Mouse (Mus musculus): ENCODE results near the gene Dbi. TPM values are rescaled to one million over a fixed set of nuclear protein-coding genes. Genes with fewer than 3 reads are reported as not detected.
A peak's percentile ranks its signal among the peaks of the same experiment; 100 is the strongest.

Dbi gene
- polyA plus RNA-seq, 1 experiment: 698 TPM

- no peaks in the 10 kb centered on the region for H3K27me3 ChIP-seq (ENCODE audit: control insufficient read depth, insufficient read depth, insufficient read length)
- no peak overlapping the region for H3K4me2 ChIP-seq (ENCODE audit: low read depth)
- H3K4me3 ChIP-seq: no peak overlapping the region
- no peaks in the 10 kb centered on the region for H3K36me3 ChIP-seq (ENCODE audit: control insufficient read depth, insufficient read depth)
- H3ac ChIP-seq (ENCODE audit: control insufficient read depth, insufficient read length): no peak overlapping the region
- TF ChIP-seq MYOG (IDR thresholded peaks at IDR 0.05; ENCODE audit: control insufficient read depth in 1 of 3, insufficient read depth in 1 of 3, insufficient read length in 2 of 3, low read depth in 2 of 3) (no peak), TCF3 (IDR thresholded peaks at IDR 0.05; ENCODE audit: insufficient read length, low read depth) (no peak), CEBPB (IDR thresholded peaks at IDR 0.05; ENCODE audit: insufficient read depth, poor library complexity, severe bottlenecking) (no peak), POLR2A (IDR thresholded peaks at IDR 0.05; ENCODE audit: insufficient read length, low read depth) (no peak), POLR2AphosphoS2 (IDR thresholded peaks at IDR 0.05; ENCODE audit: insufficient read length, low read depth) (no peak), TCF12 (IDR thresholded peaks at IDR 0.05; ENCODE audit: insufficient read depth, poor library complexity, severe bottlenecking) (no peak), REST (IDR thresholded peaks at IDR 0.05; ENCODE audit: insufficient read depth, insufficient read length) (no peak), SRF (IDR thresholded peaks at IDR 0.05; ENCODE audit: control insufficient read depth, insufficient read length, low read depth) (no peak), USF1 (IDR thresholded peaks at IDR 0.05; ENCODE audit: low read depth) (no peak), MYOD1 (IDR thresholded peaks at IDR 0.05; ENCODE audit: control insufficient read depth in 1 of 3, insufficient read length in 2 of 3, low read depth in 2 of 3) (no peak), MAX (IDR thresholded peaks at IDR 0.05; ENCODE audit: low read depth) (no peak), E2F4 (IDR thresholded peaks at IDR 0.05; ENCODE audit: insufficient read depth) (no peak)
- no peaks in the 10 kb centered on the region for H3K79me2 ChIP-seq (ENCODE audit: control insufficient read depth, insufficient read depth)
Observed at GRCm38 (mm10) chr1:120162616-120163015, 41.7 kb upstream of the Dbi start.

- no peaks in the 10 kb centered on the region for H3K79me2 ChIP-seq (ENCODE audit: control insufficient read depth, insufficient read depth)
- H3K4me3 ChIP-seq: no peak overlapping the region
- H3ac ChIP-seq (ENCODE audit: control insufficient read depth, insufficient read length): no peak overlapping the region
- H3K36me3 ChIP-seq (ENCODE audit: control insufficient read depth, insufficient read depth): no peaks in the 10 kb centered on the region
- TF ChIP-seq E2F4 (IDR thresholded peaks at IDR 0.05; ENCODE audit: insufficient read depth): no peak
- TF ChIP-seq POLR2A (IDR thresholded peaks at IDR 0.05; ENCODE audit: insufficient read length, low read depth): no peak
- TF ChIP-seq TCF3 (IDR thresholded peaks at IDR 0.05; ENCODE audit: insufficient read length, low read depth): no peak
- H3K4me2 ChIP-seq (ENCODE audit: low read depth): no peak overlapping the region
- H3K27me3 ChIP-seq (ENCODE audit: control insufficient read depth, insufficient read depth, insufficient read length): no peaks in the 10 kb centered on the region
Observed at GRCm38 (mm10) chr1:120161502-120161901, 40.6 kb upstream of the Dbi start.

DNA sequence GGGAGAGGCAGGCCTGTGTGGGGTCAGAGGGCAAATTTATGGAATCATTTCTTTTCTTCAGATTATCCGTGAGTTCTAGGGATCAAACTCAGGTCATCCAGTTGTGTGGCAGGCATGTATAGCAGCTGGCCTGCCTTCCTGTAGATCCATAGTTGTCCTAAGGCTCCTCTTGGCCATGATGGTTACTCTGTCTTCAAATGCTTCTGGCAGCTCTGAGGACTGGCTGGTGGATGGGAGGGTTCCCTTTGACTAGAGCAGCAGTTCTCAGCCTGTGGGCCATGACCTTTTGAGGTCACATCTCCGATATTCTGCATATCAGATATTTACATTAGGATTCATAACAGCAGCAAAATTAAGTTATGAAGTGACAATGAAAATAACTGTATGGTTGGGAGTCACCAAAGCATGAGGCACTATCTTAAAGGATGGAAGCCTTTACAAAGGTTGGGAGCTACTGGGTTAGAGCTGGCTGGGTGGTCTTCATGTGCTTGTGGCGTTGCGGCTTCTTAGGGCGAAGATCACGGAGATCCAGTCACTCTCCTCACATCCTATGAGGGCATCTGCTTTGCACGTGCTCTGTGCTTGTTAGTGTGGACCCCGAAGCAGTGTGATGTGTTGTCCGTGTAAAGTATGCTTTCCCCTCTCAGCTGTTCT lies 37.7 kb upstream of the Dbi start:
- Histone ChIP-seq H3K27me3 (ENCODE audit: control insufficient read depth, insufficient read depth, insufficient read length) (no peaks in the 10 kb centered on the region), H3K79me2 (ENCODE audit: control insufficient read depth, insufficient read depth) (no peaks in the 10 kb centered on the region), H3K36me3 (ENCODE audit: control insufficient read depth, insufficient read depth) (no peaks in the 10 kb centered on the region), H3K4me2 (ENCODE audit: low read depth) (no peak overlapping the region), H3ac (ENCODE audit: control insufficient read depth, insufficient read length) (no peak overlapping the region), H3K4me3 (no peak overlapping the region)
- TF ChIP-seq REST (IDR thresholded peaks at IDR 0.05; ENCODE audit: insufficient read depth, insufficient read length) (no peak), E2F4 (IDR thresholded peaks at IDR 0.05; ENCODE audit: insufficient read depth) (no peak), POLR2A (IDR thresholded peaks at IDR 0.05; ENCODE audit: insufficient read length, low read depth) (no peak), POLR2AphosphoS2 (IDR thresholded peaks at IDR 0.05; ENCODE audit: insufficient read length, low read depth) (no peak), MAX (IDR thresholded peaks at IDR 0.05; ENCODE audit: low read depth) (no peak), CEBPB (IDR thresholded peaks at IDR 0.05; ENCODE audit: insufficient read depth, poor library complexity, severe bottlenecking) (no peak), TCF12 (IDR thresholded peaks at IDR 0.05; ENCODE audit: insufficient read depth, poor library complexity, severe bottlenecking) (no peak), SRF (IDR thresholded peaks at IDR 0.05; ENCODE audit: control insufficient read depth, insufficient read length, low read depth) (no peak), MYOD1 (IDR thresholded peaks at IDR 0.05; ENCODE audit: control insufficient read depth in 1 of 3, insufficient read length in 2 of 3, low read depth in 2 of 3) (no peak), TCF3 (IDR thresholded peaks at IDR 0.05; ENCODE audit: insufficient read length, low read depth) (no peak), USF1 (IDR thresholded peaks at IDR 0.05; ENCODE audit: low read depth) (no peak), MYOG (IDR thresholded peaks at IDR 0.05; ENCODE audit: control insufficient read depth in 1 of 3, insufficient read depth in 1 of 3, insufficient read length in 2 of 3, low read depth in 2 of 3) (no peak)

DNA sequence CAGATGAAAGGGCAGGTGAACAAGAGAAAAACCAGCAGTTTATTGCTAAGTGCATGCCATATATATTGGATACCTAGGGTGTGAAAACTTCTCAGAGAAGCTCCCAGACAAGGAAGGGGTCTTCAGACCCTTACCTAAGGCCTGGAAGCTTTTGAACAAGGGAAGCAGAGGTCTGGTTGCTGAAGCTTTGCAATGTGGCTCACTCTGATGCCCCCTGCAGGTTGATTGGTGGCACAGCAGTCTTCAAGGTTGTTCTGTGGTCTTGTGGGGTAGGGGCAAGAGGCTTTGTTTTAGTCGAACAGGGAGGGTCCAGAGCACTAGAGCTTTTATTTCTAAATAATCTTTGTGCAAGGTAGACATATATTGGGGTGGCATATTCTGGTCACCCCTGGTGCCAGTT lies 34.4 kb upstream of the Dbi start:
- Histone ChIP-seq H3K27me3 (ENCODE audit: control insufficient read depth, insufficient read depth, insufficient read length) (no peaks in the 10 kb centered on the region), H3ac (ENCODE audit: control insufficient read depth, insufficient read length) (no peak overlapping the region), H3K4me3 (no peak overlapping the region), H3K36me3 (ENCODE audit: control insufficient read depth, insufficient read depth) (no peaks in the 10 kb centered on the region), H3K79me2 (ENCODE audit: control insufficient read depth, insufficient read depth) (no peaks in the 10 kb centered on the region), H3K4me2 (ENCODE audit: low read depth) (no peak overlapping the region)
- TF ChIP-seq E2F4 (IDR thresholded peaks at IDR 0.05; ENCODE audit: insufficient read depth): no peak
- TF ChIP-seq USF1 (IDR thresholded peaks at IDR 0.05; ENCODE audit: low read depth): no peak
- no peak for TF ChIP-seq SRF (IDR thresholded peaks at IDR 0.05; ENCODE audit: control insufficient read depth, insufficient read length, low read depth)
- TF ChIP-seq MYOG (IDR thresholded peaks at IDR 0.05; ENCODE audit: control insufficient read depth in 1 of 3, insufficient read depth in 1 of 3, insufficient read length in 2 of 3, low read depth in 2 of 3): no peak
- no peak for TF ChIP-seq POLR2AphosphoS2 (IDR thresholded peaks at IDR 0.05; ENCODE audit: insufficient read length, low read depth)
- TF ChIP-seq CEBPB (IDR thresholded peaks at IDR 0.05; ENCODE audit: insufficient read depth, poor library complexity, severe bottlenecking): no peak
- no peak for TF ChIP-seq MYOD1 (IDR thresholded peaks at IDR 0.05; ENCODE audit: control insufficient read depth in 1 of 3, insufficient read length in 2 of 3, low read depth in 2 of 3)
- TF ChIP-seq MAX (IDR thresholded peaks at IDR 0.05; ENCODE audit: low read depth): no peak
- TF ChIP-seq TCF3 (IDR thresholded peaks at IDR 0.05; ENCODE audit: insufficient read length, low read depth): no peak
- no peak for TF ChIP-seq REST (IDR thresholded peaks at IDR 0.05; ENCODE audit: insufficient read depth, insufficient read length)
- no peak for TF ChIP-seq POLR2A (IDR thresholded peaks at IDR 0.05; ENCODE audit: insufficient read length, low read depth)
- TF ChIP-seq TCF12 (IDR thresholded peaks at IDR 0.05; ENCODE audit: insufficient read depth, poor library complexity, severe bottlenecking): no peak

GRCm38 (mm10) chr1:120154232-120154631 lies 33.4 kb upstream of the Dbi start:
- no peak overlapping the region for H3K4me2 ChIP-seq (ENCODE audit: low read depth)
- no peaks in the 10 kb centered on the region for H3K79me2 ChIP-seq (ENCODE audit: control insufficient read depth, insufficient read depth)
- H3K27me3 ChIP-seq (ENCODE audit: control insufficient read depth, insufficient read depth, insufficient read length): no peaks in the 10 kb centered on the region
- H3ac ChIP-seq (ENCODE audit: control insufficient read depth, insufficient read length): no peak overlapping the region
- TF ChIP-seq USF1 (IDR thresholded peaks at IDR 0.05; ENCODE audit: low read depth) (no peak), MYOD1 (IDR thresholded peaks at IDR 0.05; ENCODE audit: control insufficient read depth in 1 of 3, insufficient read length in 2 of 3, low read depth in 2 of 3) (peak in 1 of 3 experiments; percentile 14)
- H3K36me3 ChIP-seq (ENCODE audit: control insufficient read depth, insufficient read depth): no peaks in the 10 kb centered on the region
- no peak overlapping the region for H3K4me3 ChIP-seq

All from myocyte (in vitro differentiated cells).